Mouse (Mus musculus) kidney, adult 2 months (tissue): ENCODE data around the gene Pex7.

ENCODE experiments used
- CTCF ChIP-seq: fragments of 200-500 bp; conservative IDR thresholded peaks from 2 replicates; pipeline ENCODE4 v1.5.1; 2011; ENCODE audit warnings: low read depth, mild to moderate bottlenecking, control low read depth, low read length, moderate library complexity, mixed read lengths; ENCODE audit not compliant: insufficient read depth, insufficient read length
- POLR2A ChIP-seq: fragments of 200-500 bp; IDR thresholded peaks from one replicate; pipeline ENCODE4 v1.6.1; 2011; ENCODE audit warnings: low read depth, low read length, control low read depth

GRCm38 (mm10) chr10:19904077-19904820 lies 3.2 kb downstream of the Pex7 start:
- TF ChIP-seq POLR2A (no peak), CTCF (no peak)
